Mouse (Mus musculus) kidney, adult 2 months (tissue): ENCODE measurements around the gene Alb. TPM values are rescaled to one million over a fixed set of nuclear protein-coding genes. Genes with fewer than 3 reads are reported as not detected.

Experiments
- DNase-seq: peaks from one replicate; pipeline ENCODE4 v3.0.0; 2021
- H3K27ac ChIP-seq: fragments of 200-500 bp; 2 replicates; pipeline ENCODE4 v1.5.1; 2012; ENCODE audit warnings: low read depth, low read length, control low read depth, inconsistent platforms; ENCODE audit not compliant: insufficient read depth
- H3K27me3 ChIP-seq: fragments of 200-500 bp; replicated peaks from 2 replicates; pipeline ENCODE4 v1.6.1; 2012; ENCODE audit warnings: mild to moderate bottlenecking, moderate library complexity, low read length, inconsistent platforms; ENCODE audit not compliant: control insufficient read depth, insufficient read depth
- H3K36me3 ChIP-seq: fragments of 200-500 bp; 2 replicates; pipeline ENCODE4 v1.6.1; 2012; ENCODE audit warnings: mild to moderate bottlenecking, moderate library complexity, low read length, inconsistent platforms; ENCODE audit not compliant: control insufficient read depth, insufficient read depth
- H3K4me1 ChIP-seq: fragments of 200-500 bp; 2 replicates; pipeline ENCODE4 v1.6.1; 2011; ENCODE audit warnings: low read length; ENCODE audit not compliant: control insufficient read depth, insufficient read depth
- H3K4me3 ChIP-seq: fragments of 200-500 bp; 2 replicates; pipeline ENCODE4 v1.5.1; 2011; ENCODE audit warnings: mild to moderate bottlenecking, low read depth, low read length, control low read depth; ENCODE audit not compliant: insufficient read depth
- CTCF ChIP-seq: fragments of 200-500 bp; conservative IDR thresholded peaks from 2 replicates; pipeline ENCODE4 v1.5.1; 2011; ENCODE audit warnings: low read depth, mild to moderate bottlenecking, control low read depth, low read length, moderate library complexity, mixed read lengths; ENCODE audit not compliant: insufficient read depth, insufficient read length
- POLR2A ChIP-seq: fragments of 200-500 bp; IDR thresholded peaks from one replicate; pipeline ENCODE4 v1.6.1; 2011; ENCODE audit warnings: low read depth, low read length, control low read depth
- WGBS: fragments of 180-500 bp; shearing (Covaris S2); methylation state at CpG from one replicate; pipeline ENCODE4 v1.1.7; 2018; 5-methylcytosine and 5-hydroxymethylcytosine counted together
- polyA plus RNA-seq: library from polyadenylated mRNA; depleted of rRNA; stranded (reverse); fragments of >200 nt; gene quantifications from 2 replicates; pipeline ENCODE4 v1.2.3, GENCODE M21; 2012; rRNA removed

The Alb gene
- polyA plus RNA-seq = 10.7 and 10.8 TPM in 2 replicates

DNA sequence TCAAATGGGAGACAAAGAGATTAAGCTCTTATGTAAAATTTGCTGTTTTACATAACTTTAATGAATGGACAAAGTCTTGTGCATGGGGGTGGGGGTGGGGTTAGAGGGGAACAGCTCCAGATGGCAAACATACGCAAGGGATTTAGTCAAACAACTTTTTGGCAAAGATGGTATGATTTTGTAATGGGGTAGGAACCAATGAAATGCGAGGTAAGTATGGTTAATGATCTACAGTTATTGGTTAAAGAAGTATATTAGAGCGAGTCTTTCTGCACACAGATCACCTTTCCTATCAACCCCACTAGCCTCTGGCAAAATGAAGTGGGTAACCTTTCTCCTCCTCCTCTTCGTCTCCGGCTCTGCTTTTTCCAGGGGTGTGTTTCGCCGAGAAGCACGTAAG is at the start of gene Alb:
TSS of gene Alb (plus strand) at position 279 of the 400 bp plus-strand sequence.
- no peak within 1 kb of the TSS for H3K4me3 ChIP-seq
- TF ChIP-seq POLR2A (no peak), CTCF (no peak)
- WGBS = 59% methylated on average over 8 of the region's 8 CpGs
- H3K27ac ChIP-seq = no peak within 1 kb of the TSS
- H3K27me3 ChIP-seq = no peaks in the 10 kb centered on the region
- H3K4me1 ChIP-seq = no peaks in the 10 kb centered on the region; the same call in 1 of the 2 replicates
- no peaks in the 10 kb centered on the region for H3K36me3 ChIP-seq
- DNase-seq = peak; percentile 11

DNA sequence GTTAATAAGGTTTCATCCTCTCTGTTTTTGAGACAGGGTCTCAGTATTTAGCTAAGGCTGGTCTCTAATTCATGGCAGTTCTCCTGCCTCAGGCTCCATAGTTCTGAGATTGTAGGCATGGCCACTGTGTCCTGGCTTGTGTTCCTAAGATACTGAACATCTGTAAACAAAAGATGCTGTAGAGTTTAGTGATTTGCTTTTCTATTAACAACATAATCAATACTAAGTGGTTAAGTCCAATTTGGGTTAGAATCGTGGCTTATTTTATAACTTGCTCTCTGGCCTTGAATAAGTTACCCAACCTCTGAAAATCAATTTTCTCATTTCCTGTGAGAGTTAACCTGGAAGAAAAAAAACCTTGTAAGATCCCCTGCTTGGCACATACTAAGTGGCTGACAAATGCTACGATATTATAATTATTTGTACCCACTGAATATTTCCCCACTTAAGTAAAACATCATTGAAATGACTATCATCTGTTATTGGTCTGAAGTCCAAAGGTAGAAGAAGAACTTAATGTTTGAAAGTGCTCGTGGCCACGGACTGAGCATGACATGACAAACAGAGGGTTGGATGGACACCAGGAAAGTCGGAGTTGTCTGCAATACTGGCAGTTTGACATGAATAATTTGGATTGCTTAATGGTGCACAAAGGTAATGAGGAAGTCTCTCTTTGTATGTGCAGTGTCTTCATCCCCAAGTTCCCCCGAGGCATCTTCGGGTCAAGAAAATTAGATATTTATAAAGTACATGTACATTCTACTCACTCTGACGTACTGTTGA is 46.4 kb upstream of the Alb start:
- no peak overlapping the region for H3K27ac ChIP-seq
- H3K36me3 ChIP-seq = no peaks in the 10 kb centered on the region
- TF ChIP-seq CTCF (no peak), POLR2A (no peak)
- H3K27me3 ChIP-seq = no peaks in the 10 kb centered on the region; the same call in 1 of the 2 replicates
- WGBS = 64% methylated on average over 8 of the region's 8 CpGs
- H3K4me1 ChIP-seq = no peaks in the 10 kb centered on the region
- no peak overlapping the region for H3K4me3 ChIP-seq
- DNase-seq = peak; percentile 42

DNA sequence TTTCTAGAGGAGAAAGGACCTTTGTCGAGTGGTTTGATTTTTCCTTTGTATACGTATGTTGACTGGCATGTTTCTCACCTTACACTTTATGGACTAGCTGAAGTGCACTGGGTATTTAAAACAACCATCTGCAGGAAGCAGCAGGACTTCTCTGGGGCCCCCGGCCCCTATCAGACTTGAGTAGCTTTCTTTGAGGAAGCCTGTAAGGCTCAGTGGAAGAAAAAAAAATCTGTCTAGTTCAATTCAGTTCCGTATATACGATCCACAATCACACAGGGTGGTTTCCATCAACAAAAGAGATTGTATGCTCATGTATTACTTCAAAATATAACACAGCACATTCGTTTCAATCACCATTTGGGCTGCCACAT is 45.8 kb upstream of the Alb start:
- WGBS = 57% methylated on average over 6 of the region's 6 CpGs
- H3K27ac ChIP-seq = no peak overlapping the region
- no peaks in the 10 kb centered on the region; the same call in 1 of the 2 replicates for H3K27me3 ChIP-seq
- DNase-seq = no peak
- H3K4me3 ChIP-seq = no peak overlapping the region
- no peaks in the 10 kb centered on the region for H3K4me1 ChIP-seq
- TF ChIP-seq POLR2A (no peak), CTCF (no peak)
- no peaks in the 10 kb centered on the region for H3K36me3 ChIP-seq

DNA sequence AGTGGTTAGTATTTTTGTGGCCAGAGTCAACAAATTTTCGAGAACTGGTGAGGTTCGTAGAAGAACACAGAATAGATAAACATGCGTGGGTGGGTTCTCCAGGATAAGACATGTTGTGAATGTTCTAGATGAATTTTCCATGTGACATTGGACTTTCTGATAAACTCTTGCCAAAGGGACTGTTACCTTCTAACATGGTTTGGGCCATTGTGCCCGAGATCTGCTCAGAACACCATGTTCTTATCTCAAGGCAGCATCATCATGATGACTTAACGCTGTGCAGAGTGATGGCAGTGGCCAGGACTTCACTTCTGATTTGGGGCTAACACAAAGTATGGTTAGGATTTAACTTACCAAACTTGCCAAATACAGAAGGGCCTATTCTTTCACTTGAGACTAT is 36.1 kb upstream of the Alb start:
- Histone ChIP-seq H3K36me3 (no peaks in the 10 kb centered on the region), H3K4me1 (no peaks in the 10 kb centered on the region), H3K27ac (no peak overlapping the region), H3K27me3 (no peaks in the 10 kb centered on the region), H3K4me3 (no peak overlapping the region)
- WGBS = 81% methylated on average over 5 of the region's 5 CpGs
- TF ChIP-seq CTCF (no peak), POLR2A (no peak)
- no peak for DNase-seq

DNA sequence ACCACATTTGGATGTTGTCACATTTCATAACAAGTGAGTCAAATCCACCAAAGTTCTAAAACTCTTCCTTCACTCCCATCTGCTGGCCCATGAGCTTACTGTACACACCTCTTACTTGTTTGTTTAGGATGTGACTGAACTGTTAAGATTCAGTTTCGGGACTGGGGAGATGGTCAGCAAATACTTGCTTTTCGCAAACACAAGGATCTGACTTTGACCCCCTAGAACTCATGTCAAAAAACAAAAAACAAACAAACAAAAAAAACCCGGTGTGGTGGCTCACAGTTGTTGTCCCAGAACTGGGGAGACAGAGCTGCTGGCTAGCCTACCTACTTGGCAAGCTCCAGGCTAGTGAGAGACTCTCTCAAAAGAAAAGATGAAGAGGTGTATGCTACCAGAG is 35.5 kb upstream of the Alb start:
- TF ChIP-seq POLR2A (no peak), CTCF (no peak)
- H3K36me3 ChIP-seq = no peaks in the 10 kb centered on the region
- DNase-seq = no peak
- no peaks in the 10 kb centered on the region for H3K4me1 ChIP-seq
- no peaks in the 10 kb centered on the region for H3K27me3 ChIP-seq
- H3K27ac ChIP-seq = no peak overlapping the region
- H3K4me3 ChIP-seq = no peak overlapping the region
- WGBS = 91% methylated on average over 3 of the region's 3 CpGs

DNA sequence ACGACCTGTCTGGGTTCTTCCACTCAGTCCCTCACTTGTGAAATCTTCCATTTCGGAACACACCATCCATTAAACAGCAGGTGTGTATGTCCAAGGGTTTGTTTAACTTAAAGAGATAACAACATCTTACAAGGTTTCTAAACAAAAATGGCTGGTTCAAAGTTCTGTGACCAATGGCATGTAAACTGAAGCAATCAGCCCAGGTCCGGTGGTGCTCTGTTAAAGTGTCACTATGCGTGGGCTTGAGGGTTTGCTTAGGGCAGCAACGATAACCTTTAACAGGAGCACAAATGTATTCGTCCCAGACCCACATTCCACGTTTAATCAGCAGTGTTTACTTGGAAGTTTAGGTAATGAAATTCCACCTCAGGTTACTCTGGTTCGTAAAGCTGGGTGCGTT is 29.6 kb upstream of the Alb start:
- WGBS = 46% methylated on average over 9 of the region's 9 CpGs
- Histone ChIP-seq H3K27ac (no peak overlapping the region), H3K4me1 (no peaks in the 10 kb centered on the region), H3K27me3 (no peaks in the 10 kb centered on the region), H3K4me3 (no peak overlapping the region), H3K36me3 (no peaks in the 10 kb centered on the region)
- TF ChIP-seq CTCF (no peak), POLR2A (no peak)
- no peak for DNase-seq

DNA sequence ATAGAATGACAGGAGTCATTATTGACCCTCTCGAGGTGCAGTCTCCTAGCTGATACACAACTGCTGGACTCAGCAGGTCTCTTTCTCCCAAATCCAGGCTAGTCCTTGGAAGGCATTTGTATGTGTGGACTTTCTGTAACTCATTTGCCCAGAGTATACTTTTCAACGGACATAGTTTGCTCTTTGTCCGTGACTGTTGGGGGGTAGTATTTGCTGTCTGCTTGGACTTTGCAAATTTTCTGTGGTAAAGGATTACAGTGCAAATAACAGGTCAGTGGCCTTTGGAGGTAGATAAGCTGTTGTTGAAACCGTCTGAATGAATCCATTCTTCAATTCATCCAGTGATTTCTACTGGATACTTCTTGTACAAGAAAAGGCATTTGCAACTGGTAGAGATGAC is 21.5 kb upstream of the Alb start:
- Histone ChIP-seq H3K4me1 (no peaks in the 10 kb centered on the region), H3K27ac (no peak overlapping the region), H3K36me3 (no peaks in the 10 kb centered on the region), H3K4me3 (no peak overlapping the region), H3K27me3 (no peaks in the 10 kb centered on the region)
- 51% methylated on average over 4 of the region's 4 CpGs for WGBS
- TF ChIP-seq POLR2A = no peak
- no peak for TF ChIP-seq CTCF
- DNase-seq = peak; percentile 18

DNA sequence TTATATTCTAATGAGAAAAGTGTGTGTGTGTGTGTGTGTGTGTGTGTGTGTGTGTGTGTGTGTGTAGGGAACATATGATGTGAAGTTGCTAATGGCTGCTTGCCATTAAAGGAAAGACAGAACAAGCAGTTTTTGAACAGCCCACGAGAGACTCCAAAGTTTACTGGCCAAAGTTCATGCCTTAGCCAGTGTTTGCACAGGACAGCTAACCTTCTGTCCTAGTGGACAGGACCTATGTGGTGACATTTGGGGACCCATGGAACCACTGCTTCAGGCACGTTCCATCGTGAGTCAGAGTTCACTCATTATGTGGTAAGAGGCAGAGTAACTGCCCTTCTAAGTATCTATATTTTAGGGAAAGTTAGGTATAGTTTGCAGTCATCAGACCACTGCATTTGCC is 13.1 kb upstream of the Alb start:
- WGBS = 58% methylated on average over 3 of the region's 3 CpGs
- peak; percentile 61 for DNase-seq

More for the DNA sequence above, 13.1 kb upstream of the Alb start:
- Histone ChIP-seq H3K27ac (no peak overlapping the region), H3K36me3 (no peaks in the 10 kb centered on the region), H3K4me3 (no peak overlapping the region), H3K27me3 (no peaks in the 10 kb centered on the region), H3K4me1 (peaks cover 5% of the 10 kb centered on the region; the same call in 1 of the 2 replicates)
- TF ChIP-seq POLR2A (no peak), CTCF (no peak)
